Mouse (Mus musculus) right cerebral cortex, adult 2 months (tissue): Measurements from ENCODE around the gene Trhr2.

ENCODE experiments used
- DNase-seq, 2 experiments: peaks; one replicate each; pipeline ENCODE4 v3.0.0; 2021 to 2022; ENCODE audit warnings: low spot score in 2 of 2

Gene Trhr2

GRCm38 (mm10) chr8:122355642-122356606 is 4.6 kb downstream of the Trhr2 start:
- DNase-seq: peak; percentile 75 to 84

GRCm38 (mm10) chr8:122354157-122354556 is 6.4 kb downstream of the Trhr2 start:
- DNase-seq: no peak

GRCm38 (mm10) chr8:122350309-122351089 is 10.0 kb downstream of the Trhr2 start:
- DNase-seq: no peak

- no peak for DNase-seq
Measured at GRCm38 (mm10) chr8:122349357-122350297, 10.9 kb downstream of the Trhr2 start.

GRCm38 (mm10) chr8:122347811-122348552 is 12.6 kb downstream of the Trhr2 start:
- DNase-seq: peak; percentile 60 to 70

- no peak for DNase-seq
Measured at GRCm38 (mm10) chr8:122345181-122346095, 15.1 kb downstream of the Trhr2 start.

GRCm38 (mm10) chr8:122344219-122344618 is 16.3 kb downstream of the Trhr2 start:
- no peak for DNase-seq

GRCm38 (mm10) chr8:122343758-122344157 is 16.8 kb downstream of the Trhr2 start:
- DNase-seq: peak in 1 of 2 experiments; percentile 36

GRCm38 (mm10) chr8:122343341-122343740 is 17.2 kb downstream of the Trhr2 start:
- DNase-seq: no peak

GRCm38 (mm10) chr8:122342806-122343209 is 17.7 kb downstream of the Trhr2 start:
- DNase-seq: peak; percentile 57 to 59

- no peak for DNase-seq
Measured at GRCm38 (mm10) chr8:122342362-122342761, 18.2 kb downstream of the Trhr2 start.

- DNase-seq: no peak
Measured at GRCm38 (mm10) chr8:122341790-122342189, 18.8 kb downstream of the Trhr2 start.

GRCm38 (mm10) chr8:122340761-122341160 is 19.8 kb downstream of the Trhr2 start:
- DNase-seq: no peak

GRCm38 (mm10) chr8:122338852-122339251 is 21.7 kb downstream of the Trhr2 start:
- DNase-seq: no peak

GRCm38 (mm10) chr8:122336251-122336910 is 24.2 kb downstream of the Trhr2 start:
- DNase-seq: peak; percentile 48 to 53

- DNase-seq: no peak
Measured at GRCm38 (mm10) chr8:122335638-122336250, 24.8 kb downstream of the Trhr2 start.

- DNase-seq: no peak
Measured at GRCm38 (mm10) chr8:122334791-122335490, 25.6 kb downstream of the Trhr2 start.

GRCm38 (mm10) chr8:122333531-122333930 is 27.0 kb downstream of the Trhr2 start:
- DNase-seq: no peak
